Mouse (Mus musculus) myocyte (in vitro differentiated cells): Measurements from ENCODE around the gene Apol8.

Experiments
- CEBPB ChIP-seq: IDR thresholded peaks from 2 replicates; pipeline ENCODE4 v1.6.1; 2011; ENCODE audit warnings: mild to moderate bottlenecking, moderate library complexity; ENCODE audit not compliant: poor library complexity, insufficient read depth, severe bottlenecking
- E2F4 ChIP-seq: IDR thresholded peaks from one replicate; pipeline ENCODE4 v1.6.1; 2011; ENCODE audit warnings: mild to moderate bottlenecking, control low read depth, moderate library complexity; ENCODE audit not compliant: insufficient read depth
- MAX ChIP-seq: IDR thresholded peaks from one replicate; pipeline ENCODE4 v1.6.1; 2011; ENCODE audit warnings: low read depth, mild to moderate bottlenecking, control low read depth
- POLR2A ChIP-seq: IDR thresholded peaks from one replicate; pipeline ENCODE4 v1.6.1; 2011; ENCODE audit warnings: low read depth, mild to moderate bottlenecking, control low read depth, moderate library complexity; ENCODE audit not compliant: insufficient read length
- POLR2AphosphoS2 ChIP-seq: IDR thresholded peaks from one replicate; pipeline ENCODE4 v1.6.1; 2011; ENCODE audit warnings: low read depth, control low read depth; ENCODE audit not compliant: insufficient read length
- REST ChIP-seq: IDR thresholded peaks from one replicate; pipeline ENCODE4 v1.6.1; 2011; ENCODE audit warnings: mild to moderate bottlenecking, control low read depth, moderate library complexity; ENCODE audit not compliant: insufficient read depth, insufficient read length
- TCF12 ChIP-seq: IDR thresholded peaks from one replicate; pipeline ENCODE4 v1.6.1; 2011; ENCODE audit warnings: mild to moderate bottlenecking, control low read depth; ENCODE audit not compliant: poor library complexity, insufficient read depth, severe bottlenecking
- USF1 ChIP-seq: IDR thresholded peaks from one replicate; pipeline ENCODE4 v1.6.1; 2011; ENCODE audit warnings: low read depth, mild to moderate bottlenecking, control low read depth, moderate library complexity

GRCm38 (mm10) chr15:77793554-77793953, 36.8 kb upstream of the Apol8 start:
- TF ChIP-seq E2F4 (no peak), POLR2A (peak; percentile 38), POLR2AphosphoS2 (peak; percentile 86), REST (no peak), MAX (no peak), USF1 (no peak), CEBPB (no peak), TCF12 (no peak)
